Comparison of ENCODE assay signal across 17 mouse cellular contexts in the genomic region with DNA sequence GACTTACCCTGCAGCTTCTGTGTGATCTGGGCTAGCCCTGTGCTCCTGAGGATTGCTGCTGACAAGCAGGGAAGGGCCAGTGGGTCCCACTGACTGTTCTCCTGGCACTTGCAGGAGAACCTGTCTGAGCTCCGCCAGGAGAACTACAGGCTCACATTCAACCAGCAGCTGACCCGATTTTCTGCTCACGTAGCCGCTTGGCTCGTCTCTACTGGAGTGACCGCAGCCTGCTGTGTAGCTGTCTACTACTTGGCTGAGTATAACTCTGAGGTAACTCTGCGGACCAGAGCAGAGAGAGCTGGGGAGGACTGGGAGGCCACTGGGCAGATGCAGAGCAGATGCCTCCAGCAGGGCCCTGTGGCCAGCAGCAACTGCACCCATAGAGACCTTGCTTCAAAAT. TPM values are rescaled to one million over a fixed set of nuclear protein-coding genes. Genes with fewer than 3 reads are reported as not detected.
DNase-seq lines count a peak whose midpoint lies in the region; ATAC-seq and TF ChIP-seq lines count a peak whose summit lies in the region.
"Had no signal": no experiment of that assay in that cellular context is flagged by ENCODE, and none has a peak within 500 bp of the region (broad histone marks: within the 10 kb centered on the region; RNA-seq: fewer than 3 reads in every experiment).

No protein-coding gene starts in this region.

- H3K4me1 ChIP-seq in hindbrain, postnatal 0 days (ENCODE audit: insufficient read depth, low read length): no peaks in the 10 kb centered on the region
- no peaks in the 10 kb centered on the region for H3K4me1 ChIP-seq in hindbrain, embryonic 12.5 days
- H3K4me1 ChIP-seq: liver, embryonic 13.5 days; stomach, embryonic 15.5 days had no signal

- no peaks in the 10 kb centered on the region for H3K9me3 ChIP-seq in hindbrain, postnatal 0 days (ENCODE audit: low read length)
- no peaks in the 10 kb centered on the region for H3K9me3 ChIP-seq in hindbrain, embryonic 12.5 days (replicated peaks)
- H3K9me3 ChIP-seq: G1E; liver, embryonic 13.5 days; stomach, embryonic 15.5 days had no signal

- H3K4me3 ChIP-seq in hindbrain, postnatal 0 days (ENCODE audit: low read length): no peak overlapping the region
- no peak overlapping the region for H3K4me3 ChIP-seq in hindbrain, embryonic 12.5 days
- H3K4me3 ChIP-seq: left cerebral cortex, adult 2 months; liver, embryonic 13.5 days; stomach, embryonic 15.5 days had no signal

- H3K4me2 ChIP-seq in hindbrain, postnatal 0 days (ENCODE audit: low read depth, low read length): no peak overlapping the region
- no peak overlapping the region for H3K4me2 ChIP-seq in hindbrain, embryonic 12.5 days (replicated peaks)
- H3K4me2 ChIP-seq: heart, embryonic 11.5 days; liver, embryonic 13.5 days; stomach, embryonic 15.5 days had no signal

- no peak for TF ChIP-seq CTCF in hindbrain, postnatal 0 days (IDR thresholded peaks at IDR 0.05; ENCODE audit: low read depth)

- no peak overlapping the region for H3K9ac ChIP-seq in hindbrain, postnatal 0 days (replicated peaks; ENCODE audit: low read length)
- no peak overlapping the region for H3K9ac ChIP-seq in hindbrain, embryonic 12.5 days
- H3K9ac ChIP-seq: liver, embryonic 13.5 days; stomach, embryonic 15.5 days had no signal

- peak overlapping the region; percentile 32; the same call in 1 of the 2 replicates for H3K27ac ChIP-seq in hindbrain, postnatal 0 days
- H3K27ac ChIP-seq in hindbrain, embryonic 12.5 days: no peak overlapping the region
- H3K27ac ChIP-seq: left cerebral cortex, adult 2 months; liver, embryonic 13.5 days; stomach, embryonic 15.5 days had no signal

- 54% methylated on average over 7 of the region's 7 CpGs for WGBS in hindbrain, postnatal 0 days
- WGBS in hindbrain, embryonic 12.5 days: 84% methylated on average over 7 of the region's 7 CpGs

- peak; percentile 76 for ATAC-seq in hindbrain, postnatal 0 days
- no peak for ATAC-seq in hindbrain, embryonic 12.5 days (ENCODE audit: low FRiP score)
- ATAC-seq: forebrain, embryonic 16.5 days had no signal

- peak; percentile 57 for DNase-seq in hindbrain, postnatal 0 days (ENCODE audit: low spot score)
- peak; percentile 20 for DNase-seq in right cerebral cortex, adult 18-20 months
- no peak for DNase-seq in right cerebral cortex, postnatal 25 days
- peak; percentile 51 to 61 for DNase-seq in cerebellum, postnatal 36 days
- DNase-seq in right cerebral cortex, postnatal 4 days: peak; percentile 3
- DNase-seq in spleen, postnatal 4 days (ENCODE audit: low spot score in 2 of 2): no peak
- no peak for DNase-seq in adrenal gland, adult 2 months
- DNase-seq: kidney, adult 2 months; liver, embryonic 13.5 days had no signal

- no peaks in the 10 kb centered on the region for H3K36me3 ChIP-seq in hindbrain, postnatal 0 days (ENCODE audit: insufficient read depth, low read length)
- no peaks in the 10 kb centered on the region for H3K36me3 ChIP-seq in hindbrain, embryonic 12.5 days
- H3K36me3 ChIP-seq: G1E; liver, embryonic 13.5 days; stomach, embryonic 15.5 days had no signal

- H3K27me3 ChIP-seq in hindbrain, postnatal 0 days (ENCODE audit: insufficient read depth, low read length): no peaks in the 10 kb centered on the region
- no peaks in the 10 kb centered on the region for H3K27me3 ChIP-seq in hindbrain, embryonic 12.5 days
- H3K27me3 ChIP-seq: liver, embryonic 13.5 days; stomach, embryonic 15.5 days had no signal

RNA-seq across cellular contexts. Expression of gene Tmc5, which starts 52.2 kb away (rescaled TPM):
- total RNA-seq in hindbrain, postnatal 0 days (2014; rRNA removed): 0.29 and 0.73 TPM in 2 replicates
- 0.24 and 0.25 TPM in 2 replicates for polyA plus RNA-seq in hindbrain, postnatal 0 days (2015; fragmentation: Nextera tagmentation; extraction: Ambion mirVana)
- polyA plus RNA-seq in hindbrain, embryonic 12.5 days (2016; fragmentation: Nextera tagmentation; extraction: Ambion mirVana): 0.10 and 0.55 TPM in 2 replicates
- not detected for total RNA-seq in adrenal gland, adult 2 months (2021)
- 0.04 and 0.08 TPM in 2 replicates for polyA plus RNA-seq in adrenal gland, adult 2 months (2012; rRNA removed)
- total RNA-seq: hematopoietic stem cell, adult 5-6 weeks had no signal
- polyA plus RNA-seq: C2C12; G1E; liver, embryonic 13.5 days had no signal

RNA-seq across cellular contexts. Expression of gene Gde1, which starts 56.2 kb away (rescaled TPM):
- total RNA-seq in hindbrain, postnatal 0 days (2014; rRNA removed): 347 and 382 TPM in 2 replicates
- 284 and 285 TPM in 2 replicates for polyA plus RNA-seq in hindbrain, postnatal 0 days (2015; fragmentation: Nextera tagmentation; extraction: Ambion mirVana)
- polyA plus RNA-seq in hindbrain, embryonic 12.5 days (2016; fragmentation: Nextera tagmentation; extraction: Ambion mirVana): 112 and 115 TPM in 2 replicates
- total RNA-seq in adrenal gland, adult 2 months (2021): 100 to 1,000 TPM; 111 to 162 TPM
- 1,038 and 1,224 TPM in 2 replicates for polyA plus RNA-seq in adrenal gland, adult 2 months (2012; rRNA removed)

Comparison
In these comparisons a context has a peak if more than half of its experiments do, and no peak if none do; other contexts are left out.
1. DNase-seq: peak in hindbrain, postnatal 0 days (single experiment), right cerebral cortex, adult 18-20 months (single experiment), cerebellum, postnatal 36 days (2 of 2) and right cerebral cortex, postnatal 4 days (single experiment); none in right cerebral cortex, postnatal 25 days (single experiment), spleen, postnatal 4 days (0 of 2) and adrenal gland, adult 2 months (single experiment).